ENCODE assay signal across 1 mouse cellular context in genomic region chr19:11613776-11614443, GRCm38 (mm10).
A peak's percentile ranks its signal among the peaks of the same experiment; 100 is the strongest.
TF ChIP-seq lines count a peak whose summit lies in the region.

No protein-coding gene starts in this region.

TF ChIP-seq in MEL, 35 proteins besides CTCF, POLR2A, EP300 and RAD21 (continued from another document):
- no peak for TF ChIP-seq MYB (IDR thresholded peaks at IDR 0.05; ENCODE audit: low read depth, low read length)
- no peak for TF ChIP-seq UBTF (IDR thresholded peaks at IDR 0.05; ENCODE audit: borderline replicate concordance, insufficient read depth, low read depth, low read length)
- TF ChIP-seq GABPA (IDR thresholded peaks at IDR 0.05; ENCODE audit: low read depth, low read length) = no peak
- no peak for TF ChIP-seq MAFK (IDR thresholded peaks at IDR 0.05; ENCODE audit: borderline replicate concordance, low read depth, low read length)
- TF ChIP-seq MYC (IDR thresholded peaks at IDR 0.05; ENCODE audit: low read depth, low read length) = no peak
- TF ChIP-seq SMC3 (IDR thresholded peaks at IDR 0.05; ENCODE audit: low read depth, low read length) = no peak
- no peak for TF ChIP-seq MXI1 (IDR thresholded peaks at IDR 0.05; ENCODE audit: low read depth, low read length)
- TF ChIP-seq ZKSCAN1 (IDR thresholded peaks at IDR 0.05; ENCODE audit: low read depth, low read length) = no peak
- TF ChIP-seq TCF12 (IDR thresholded peaks at IDR 0.05; ENCODE audit: low read depth, low read length) = peak; percentile 82
- no peak for TF ChIP-seq MAZ (IDR thresholded peaks at IDR 0.05; ENCODE audit: low read depth, low read length)
- no peak for TF ChIP-seq ZNF384 (IDR thresholded peaks at IDR 0.05; ENCODE audit: low read depth, low read length)
- 0 out of 2 replicates have a peak, but pooled peaks have one; percentile 17 for TF ChIP-seq BHLHE40 (IDR thresholded peaks at IDR 0.05; ENCODE audit: borderline replicate concordance, low read depth, low read length)
- peak; percentile 37; the same call in 1 of the 2 replicates for TF ChIP-seq TBP (IDR thresholded peaks at IDR 0.05; ENCODE audit: low read depth, low read length)
- TF ChIP-seq RCOR1 (IDR thresholded peaks at IDR 0.05; ENCODE audit: low read depth, low read length) = peak; percentile 65; the same call in 1 of the 2 replicates
- TF ChIP-seq MEF2A (IDR thresholded peaks at IDR 0.05; ENCODE audit: extremely low read depth, insufficient replicate concordance, low read depth, low read length, poor library complexity, severe bottlenecking) = no peak
- no peak for TF ChIP-seq CHD2 (IDR thresholded peaks at IDR 0.05; ENCODE audit: low read length)
- TF ChIP-seq NRF1 (IDR thresholded peaks at IDR 0.05; ENCODE audit: insufficient read depth, low read depth, low read length, poor library complexity, severe bottlenecking) = no peak
- no peak for TF ChIP-seq CHD1 (IDR thresholded peaks at IDR 0.05; ENCODE audit: low read depth, low read length)
- TF ChIP-seq KAT2A (conservative IDR thresholded peaks at IDR 0.05; ENCODE audit: low read depth, low read length) = no peak
- TF ChIP-seq TAL1 (IDR thresholded peaks at IDR 0.05; ENCODE audit: low read length) = peak; percentile 68
- TF ChIP-seq HCFC1 (IDR thresholded peaks at IDR 0.05; ENCODE audit: low read depth, low read length) = 0 out of 2 replicates have a peak, but pooled peaks have one; percentile 5
- no peak for TF ChIP-seq NELFE (IDR thresholded peaks at IDR 0.05; ENCODE audit: low read depth, low read length)
- TF ChIP-seq GATA1 (IDR thresholded peaks at IDR 0.05; ENCODE audit: low read depth, low read length) = peak; percentile 55
- no peak for TF ChIP-seq ZMIZ1 (IDR thresholded peaks at IDR 0.05; ENCODE audit: low read depth, low read length)
- no peak for TF ChIP-seq ZC3H11A (IDR thresholded peaks at IDR 0.05; ENCODE audit: low read depth, low read length)
